Mouse (Mus musculus) granulocyte monocyte progenitor cell, adult 5-6 weeks (primary cell): Measurements from ENCODE around the gene Rpl18. TPM values are rescaled to one million over a fixed set of nuclear protein-coding genes. Genes with fewer than 3 reads are reported as not detected.

Experiments
- ATAC-seq: replicated peaks from 2 replicates; pipeline ENCODE4 v1.8.0; 2016; ENCODE audit warnings: mild to moderate bottlenecking, moderate TSS enrichment, inconsistent platforms; ENCODE audit not compliant: poor library complexity, severe bottlenecking
- total RNA-seq, 2 experiments: library from RNA; stranded (forward) in 1 of 2; stranded (reverse) in 1 of 2; fragments of 200-712, 200-1000 nt in 1 of 2; fragments of >200 nt in 1 of 2; fragmentation: Nextera tagmentation in 1 of 2; gene quantifications; 2 replicates each; pipeline ENCODE4 v1.2.3; 2014 to 2017

Rpl18 gene
- total RNA-seq, 2 experiments from 2014 or later = 2,021 to 2,165 TPM

GRCm38 (mm10) chr7:45723781-45724180, 8.5 kb downstream of the Rpl18 start:
- no peak for ATAC-seq

GRCm38 (mm10) chr7:45725151-45725550, 9.9 kb downstream of the Rpl18 start:
- no peak for ATAC-seq

- ATAC-seq = no peak
Measured at GRCm38 (mm10) chr7:45725713-45726112, 10.5 kb downstream of the Rpl18 start, which contains the start of gene Spaca4. Gene Spaca4 (minus strand): TSS chr7:45725813.

- no peak for ATAC-seq
Measured at GRCm38 (mm10) chr7:45726419-45726818, 11.2 kb downstream of the Rpl18 start.

- ATAC-seq = no peak
Measured at GRCm38 (mm10) chr7:45727625-45728024, 12.4 kb downstream of the Rpl18 start.

GRCm38 (mm10) chr7:45730727-45731431, 15.6 kb downstream of the Rpl18 start:
- peak; percentile 82 for ATAC-seq

GRCm38 (mm10) chr7:45733477-45733876, 18.2 kb downstream of the Rpl18 start:
- ATAC-seq = 0 out of 2 replicates have a peak, but pooled peaks have one; percentile 20

- peak; percentile 47 for ATAC-seq
Measured at GRCm38 (mm10) chr7:45739162-45739763, 24.0 kb downstream of the Rpl18 start.

GRCm38 (mm10) chr7:45739820-45740219, 24.6 kb downstream of the Rpl18 start:
- ATAC-seq = no peak

- peak; percentile 39 for ATAC-seq
Measured at GRCm38 (mm10) chr7:45741308-45741707, 26.1 kb downstream of the Rpl18 start.

GRCm38 (mm10) chr7:45741777-45742176, 26.5 kb downstream of the Rpl18 start:
- ATAC-seq = peak; percentile 71

- peak; percentile 60 for ATAC-seq
Measured at GRCm38 (mm10) chr7:45742338-45742737, 27.1 kb downstream of the Rpl18 start.

- ATAC-seq = peak; percentile 48
Measured at GRCm38 (mm10) chr7:45744387-45744786, 29.1 kb downstream of the Rpl18 start.

- no peak for ATAC-seq
Measured at GRCm38 (mm10) chr7:45746518-45746917, 31.3 kb downstream of the Rpl18 start.

GRCm38 (mm10) chr7:45747450-45747849, 32.2 kb downstream of the Rpl18 start:
- ATAC-seq = no peak

- ATAC-seq = no peak
Measured at GRCm38 (mm10) chr7:45748110-45748509, 32.9 kb downstream of the Rpl18 start.

GRCm38 (mm10) chr7:45749401-45749800, 34.1 kb downstream of the Rpl18 start:
- no peak for ATAC-seq

GRCm38 (mm10) chr7:45750162-45750561, 34.9 kb downstream of the Rpl18 start:
- ATAC-seq = no peak

GRCm38 (mm10) chr7:45755703-45756102, 40.4 kb downstream of the Rpl18 start:
- no peak for ATAC-seq

- no peak for ATAC-seq
Measured at GRCm38 (mm10) chr7:45759400-45759799, 44.1 kb downstream of the Rpl18 start.

- no peak for ATAC-seq
Measured at GRCm38 (mm10) chr7:45760151-45760550, 44.9 kb downstream of the Rpl18 start.

- ATAC-seq = no peak
Measured at GRCm38 (mm10) chr7:45765995-45766394, 50.7 kb downstream of the Rpl18 start.
